Mouse (Mus musculus) forebrain, embryonic 11.5 days (tissue): ENCODE data around the gene Gm20441. TPM values are rescaled to one million over a fixed set of nuclear protein-coding genes. Genes with fewer than 3 reads are reported as not detected.

ENCODE experiments used
- ATAC-seq: fragments of 200-750 bp; cut with Nextera tagmentation; replicated peaks from 2 replicates; pipeline ENCODE4 v1.8.0; 2017; ENCODE audit warnings: moderate TSS enrichment; ENCODE audit not compliant: low FRiP score
- DNase-seq: peaks from one replicate; pipeline ENCODE4 v3.0.0-alpha.2; 2017; ENCODE audit warnings: low spot score
- H3K27ac ChIP-seq: fragments of 300-500 bp; sonication (generic); 2 replicates; pipeline ENCODE4 v1.5.1; 2014; ENCODE audit warnings: low read depth, low read length
- H3K27me3 ChIP-seq: fragments of 300-500 bp; sonication (generic); 2 replicates; pipeline ENCODE4 v1.6.1; 2014; ENCODE audit warnings: mild to moderate bottlenecking, low read length, mixed read lengths; ENCODE audit not compliant: control insufficient read depth, insufficient read depth
- H3K36me3 ChIP-seq: fragments of 300-500 bp; sonication (generic); 2 replicates; pipeline ENCODE4 v1.6.1; 2014; ENCODE audit warnings: mild to moderate bottlenecking, low read length, moderate library complexity, mixed read lengths; ENCODE audit not compliant: control insufficient read depth, insufficient read depth
- H3K4me1 ChIP-seq: fragments of 300-500 bp; sonication (generic); replicated peaks from 2 replicates; pipeline ENCODE4 v1.6.1; 2014; ENCODE audit warnings: low read length, mixed read lengths; ENCODE audit not compliant: control insufficient read depth, insufficient read depth
- H3K4me2 ChIP-seq: fragments of 300-500 bp; sonication (generic); 2 replicates; pipeline ENCODE4 v1.6.1; 2014; ENCODE audit warnings: low read depth, mild to moderate bottlenecking, low read length, moderate library complexity, mixed read lengths; ENCODE audit not compliant: severe bottlenecking
- H3K4me3 ChIP-seq: fragments of 300-500 bp; sonication (generic); 2 replicates; pipeline ENCODE4 v1.5.1; 2014; ENCODE audit warnings: low read depth, low read length
- H3K9ac ChIP-seq: fragments of 300-500 bp; sonication (generic); 2 replicates; pipeline ENCODE4 v1.6.1; 2014; ENCODE audit warnings: low read length
- H3K9me3 ChIP-seq: fragments of 300-500 bp; sonication (generic); 2 replicates; pipeline ENCODE4 v1.6.1; 2016; ENCODE audit warnings: low read length, mixed read lengths; ENCODE audit not compliant: control insufficient read depth
- WGBS: fragments of 180-500 bp; shearing (Covaris S2); extraction: QIAGEN DNeasy Blood & Tissue Kit; methylation state at CpG from one replicate; pipeline ENCODE4 v1.1.7; 2014; 5-methylcytosine and 5-hydroxymethylcytosine counted together
- polyA plus RNA-seq: library from polyadenylated mRNA; unstranded; fragments of >200 nt; fragmentation: Nextera tagmentation; extraction: Ambion mirVana; gene quantifications from 2 replicates; pipeline ENCODE4 v1.2.1, GENCODE M21; 2014

Gene Gm20441
- not detected in 2 replicates for polyA plus RNA-seq

- peak; percentile 69 for DNase-seq
- Histone ChIP-seq H3K36me3 (no peaks in the 10 kb centered on the region), H3K9ac (peak within 1 kb of the TSS; percentile 45), H3K4me2 (peak within 1 kb of the TSS; percentile 97), H3K9me3 (no peaks in the 10 kb centered on the region), H3K4me3 (peak within 1 kb of the TSS; percentile 35), H3K4me1 (peaks cover 10% of the 10 kb centered on the region; the same call in 1 of the 2 replicates), H3K27ac (no peak within 1 kb of the TSS), H3K27me3 (peaks cover 6% of the 10 kb centered on the region)
- under 1% methylated on average over 28 of the region's 28 CpGs for WGBS
- peak; percentile 55; the same call in 1 of the 2 replicates for ATAC-seq
These were observed at the start of gene Gm20441, which contains the start of gene Gstt3 for GRCm38 (mm10) chr10:75780769-75781578. Gene Gm20441, minus strand, starts transcription at chr10:75780954. Gene Gstt3, minus strand, starts transcription at chr10:75781414.

DNA sequence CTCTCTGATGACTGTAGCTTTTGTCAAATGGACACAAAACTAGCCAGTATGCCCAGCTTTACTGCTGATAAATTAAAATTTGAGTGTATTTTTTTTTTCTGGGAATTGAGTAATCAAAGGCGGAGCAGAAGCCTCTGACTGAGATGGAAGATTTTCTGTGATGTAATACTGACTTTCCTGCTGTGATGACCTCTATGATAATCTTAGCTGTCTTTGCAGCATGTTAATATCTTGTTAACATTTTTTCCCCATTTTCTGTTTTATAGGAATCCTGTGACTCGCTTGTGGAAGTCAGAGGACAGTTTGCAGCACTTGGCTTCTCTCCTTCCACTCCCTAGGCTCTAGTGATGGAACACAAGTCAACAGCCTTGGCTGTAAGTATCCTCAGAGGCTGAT is 49.5 kb upstream of the Gm20441 start:
- Histone ChIP-seq H3K27me3 (peaks cover 13% of the 10 kb centered on the region; the same call in 1 of the 2 replicates), H3K36me3 (no peaks in the 10 kb centered on the region), H3K9ac (no peak overlapping the region), H3K9me3 (no peaks in the 10 kb centered on the region), H3K27ac (no peak overlapping the region), H3K4me1 (peaks cover 4% of the 10 kb centered on the region; the same call in 1 of the 2 replicates), H3K4me3 (no peak overlapping the region), H3K4me2 (no peak overlapping the region)
- no peak for ATAC-seq
- 86% methylated on average over 2 of the region's 2 CpGs for WGBS
- DNase-seq, result no peak

DNA sequence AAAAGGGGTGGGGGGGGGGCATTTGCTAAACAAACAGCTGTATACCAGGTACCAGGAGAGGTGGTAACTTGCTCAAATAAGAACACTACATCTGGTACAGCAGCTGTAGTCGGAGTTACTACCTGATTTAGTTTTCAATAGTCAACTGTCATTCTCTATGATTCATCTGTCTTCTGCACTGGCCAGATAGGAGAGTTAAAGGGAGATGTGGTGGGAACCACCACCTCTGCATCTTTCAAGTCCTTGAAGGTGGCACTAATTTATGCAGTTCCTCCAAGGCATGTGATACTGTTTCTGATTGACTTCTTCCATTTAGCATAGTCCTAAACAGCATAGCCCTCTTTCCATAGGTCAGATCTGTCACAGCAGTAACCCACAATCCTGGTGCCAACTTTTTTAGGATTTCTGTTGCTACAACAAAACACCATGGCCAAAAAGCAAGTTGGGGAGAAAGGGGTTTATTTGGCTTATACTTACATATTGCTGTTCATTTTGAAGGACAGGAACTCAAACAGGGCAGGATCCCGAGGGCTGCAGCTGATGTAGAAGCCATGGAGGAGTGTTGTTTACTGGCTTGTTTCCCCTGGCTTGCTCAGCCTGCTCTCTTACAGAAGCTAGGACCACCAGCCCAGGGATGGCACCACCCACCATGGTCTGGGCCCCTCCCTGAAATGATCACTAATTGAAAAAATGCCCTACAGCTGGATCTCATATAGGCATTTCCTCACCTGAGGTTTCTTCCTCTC is 48.9 kb upstream of the Gm20441 start:
- Histone ChIP-seq H3K27ac (no peak overlapping the region), H3K27me3 (peaks cover 9% of the 10 kb centered on the region; the same call in 1 of the 2 replicates), H3K36me3 (no peaks in the 10 kb centered on the region), H3K4me2 (no peak overlapping the region), H3K4me1 (peaks cover 4% of the 10 kb centered on the region; the same call in 1 of the 2 replicates), H3K9me3 (no peaks in the 10 kb centered on the region), H3K4me3 (no peak overlapping the region), H3K9ac (no peak overlapping the region)
- ATAC-seq, result no peak
- WGBS, result 79% methylated on average over 2 of the region's 2 CpGs
- DNase-seq, result no peak

DNA sequence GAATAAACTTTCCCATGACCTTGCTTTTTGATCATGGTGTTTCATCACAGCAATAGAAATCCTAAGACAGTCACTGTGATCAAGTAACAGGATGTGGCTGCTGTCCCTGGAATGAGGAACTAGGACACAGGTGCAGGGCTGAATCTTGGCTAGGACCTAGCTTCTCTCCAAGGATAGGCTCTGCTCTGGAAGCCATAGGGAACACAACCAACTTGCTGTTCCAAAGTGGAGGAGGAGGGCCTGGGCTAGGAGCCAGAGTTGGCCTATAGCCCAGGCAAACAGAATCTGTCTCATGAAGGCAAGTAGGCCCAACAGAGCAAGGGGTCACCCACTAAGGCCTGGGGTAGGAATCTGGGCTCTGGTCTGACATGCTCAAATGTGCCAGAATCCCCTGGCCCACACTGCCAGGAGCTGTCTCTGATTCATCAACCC is 47.8 kb upstream of the Gm20441 start:
- DNase-seq (no peak), ATAC-seq (no peak)
- Histone ChIP-seq H3K36me3 (no peaks in the 10 kb centered on the region), H3K4me3 (no peak overlapping the region), H3K27ac (no peak overlapping the region), H3K4me1 (peaks cover 3% of the 10 kb centered on the region; the same call in 1 of the 2 replicates), H3K9ac (no peak overlapping the region), H3K9me3 (no peaks in the 10 kb centered on the region), H3K27me3 (peaks cover 2% of the 10 kb centered on the region; the same call in 1 of the 2 replicates), H3K4me2 (no peak overlapping the region)

DNA sequence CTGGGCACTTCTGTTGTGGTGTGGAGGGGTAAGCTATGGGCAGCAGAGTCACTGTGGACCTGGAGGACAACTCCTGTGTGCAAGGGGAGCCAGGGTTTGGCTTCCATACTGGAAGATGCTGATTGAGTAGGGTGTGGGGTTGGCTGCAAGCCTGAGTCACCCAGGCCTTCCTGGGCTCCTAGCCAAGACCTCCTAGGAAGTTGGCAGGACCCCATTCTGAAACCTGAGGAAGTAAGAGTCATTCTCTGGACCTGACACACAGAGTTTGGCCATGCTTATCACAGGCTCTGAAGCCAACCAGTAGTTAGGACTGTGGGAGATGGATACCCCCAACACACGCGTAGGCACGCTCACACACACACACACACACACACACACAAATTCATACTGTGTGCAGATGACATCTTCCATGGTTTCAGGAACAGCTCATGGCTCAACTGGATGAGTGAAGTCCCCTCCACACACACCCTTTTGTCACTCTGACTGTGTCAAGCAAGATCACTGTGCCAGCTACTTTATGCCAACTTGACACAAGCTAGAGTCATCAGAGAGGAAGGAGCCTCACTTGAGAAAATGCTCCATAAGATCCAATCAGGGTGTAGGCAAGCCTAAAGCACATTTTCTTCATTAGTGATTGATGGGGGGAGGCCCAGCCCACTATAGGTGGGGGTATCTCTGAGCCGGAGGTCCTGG is 47.1 kb upstream of the Gm20441 start:
- no peak overlapping the region for H3K9ac ChIP-seq
- no peak overlapping the region for H3K4me3 ChIP-seq
- no peaks in the 10 kb centered on the region for H3K9me3 ChIP-seq
- H3K27ac ChIP-seq, result no peak overlapping the region
- ATAC-seq, result no peak
- H3K27me3 ChIP-seq, result no peaks in the 10 kb centered on the region
- DNase-seq, result no peak
- WGBS, result 94% methylated on average over 4 of the region's 4 CpGs
- no peak overlapping the region for H3K4me2 ChIP-seq
- H3K4me1 ChIP-seq, result no peaks in the 10 kb centered on the region
- no peaks in the 10 kb centered on the region for H3K36me3 ChIP-seq

DNA sequence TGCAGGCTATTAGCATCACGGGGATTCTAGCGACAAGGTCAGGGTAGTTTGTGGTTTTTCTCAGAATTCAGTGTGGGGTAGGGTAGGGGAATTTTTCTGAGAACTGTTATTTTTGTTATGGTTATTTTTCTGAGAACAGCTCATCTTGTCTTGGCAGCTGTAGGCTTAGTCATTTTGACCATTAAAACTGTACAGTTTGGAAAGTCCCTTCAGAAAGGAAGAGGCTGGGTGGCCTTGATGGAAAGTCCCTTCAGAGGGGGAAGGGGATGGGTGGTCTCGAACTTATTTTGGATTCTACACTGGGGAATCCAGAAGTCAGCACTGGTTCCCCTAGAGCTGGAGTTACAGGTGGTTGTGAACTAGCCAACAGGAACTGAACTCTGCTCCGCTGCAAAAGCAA is 43.8 kb upstream of the Gm20441 start:
- ATAC-seq, result no peak
- no peak for DNase-seq
- Histone ChIP-seq H3K9me3 (no peaks in the 10 kb centered on the region), H3K4me2 (no peak overlapping the region), H3K4me1 (no peaks in the 10 kb centered on the region), H3K9ac (no peak overlapping the region), H3K36me3 (no peaks in the 10 kb centered on the region), H3K27ac (no peak overlapping the region), H3K4me3 (no peak overlapping the region), H3K27me3 (no peaks in the 10 kb centered on the region)
- WGBS, result 90% methylated on average over 4 of the region's 4 CpGs

DNA sequence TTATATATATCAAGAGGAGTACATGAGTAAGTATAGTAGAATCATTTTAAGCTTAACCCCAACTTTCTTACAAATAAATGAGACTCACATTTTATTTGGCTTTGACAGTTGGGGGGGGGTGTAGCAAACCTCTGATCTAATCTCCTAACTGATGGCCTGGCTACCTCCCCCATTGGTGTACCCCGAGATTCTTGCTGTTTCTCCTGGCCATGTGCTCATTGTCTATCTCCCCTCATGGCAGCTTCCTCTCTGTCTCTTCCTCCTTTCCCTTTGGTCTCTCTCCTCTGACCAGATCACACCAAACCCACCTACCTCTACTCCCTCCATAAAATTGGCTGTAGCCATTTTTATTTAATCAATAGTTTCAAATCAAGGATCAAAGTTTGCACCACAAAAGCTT is 43.0 kb upstream of the Gm20441 start:
- H3K36me3 ChIP-seq, result no peaks in the 10 kb centered on the region
- DNase-seq (no peak), ATAC-seq (no peak)
- H3K9ac ChIP-seq, result no peak overlapping the region
- no peaks in the 10 kb centered on the region for H3K4me1 ChIP-seq
- no peaks in the 10 kb centered on the region for H3K27me3 ChIP-seq
- no peak overlapping the region for H3K4me3 ChIP-seq
- no peaks in the 10 kb centered on the region for H3K9me3 ChIP-seq
- H3K27ac ChIP-seq, result no peak overlapping the region
- WGBS, result 85% methylated on average over 1 of the region's 1 CpGs
- no peak overlapping the region for H3K4me2 ChIP-seq

DNA sequence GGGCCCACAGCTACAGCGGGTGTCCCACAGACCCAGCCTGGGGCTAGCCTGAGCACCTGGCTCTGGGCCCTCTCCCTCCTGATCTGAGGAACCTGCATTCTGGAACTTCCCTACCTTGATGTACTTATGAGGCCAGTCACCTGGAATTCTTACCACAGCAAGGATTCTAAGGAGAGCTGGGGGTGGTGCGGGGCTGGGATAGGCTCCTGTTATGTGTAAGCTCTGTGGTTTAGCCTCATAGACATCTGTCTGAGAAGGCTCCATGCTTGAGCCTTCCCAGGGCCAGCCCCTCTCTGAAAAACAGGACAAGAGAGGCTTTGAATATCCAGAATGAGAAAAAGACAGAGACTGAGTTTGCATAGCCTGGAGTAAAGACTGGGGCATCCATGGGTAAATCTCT is 41.7 kb upstream of the Gm20441 start, which contains the start of gene Gstt4:
Gene Gstt4, minus strand, starts transcription at position 101 of the 400 bp plus-strand sequence.
- Histone ChIP-seq H3K9me3 (no peaks in the 10 kb centered on the region), H3K27me3 (no peaks in the 10 kb centered on the region), H3K27ac (no peak within 1 kb of the TSS), H3K36me3 (no peaks in the 10 kb centered on the region), H3K4me2 (no peak within 1 kb of the TSS), H3K9ac (no peak within 1 kb of the TSS), H3K4me3 (no peak within 1 kb of the TSS), H3K4me1 (no peaks in the 10 kb centered on the region)
- WGBS, result 86% methylated on average over 2 of the region's 2 CpGs
- ATAC-seq (no peak), DNase-seq (no peak)
